Mouse (Mus musculus) liver, postnatal 0 days (tissue): Measurements from ENCODE around the gene Rap1b.

Source experiments
- CTCF ChIP-seq: sonication (generic); IDR thresholded peaks from 2 replicates; pipeline ENCODE4 v1.5.1; 2016; ENCODE audit warnings: antibody characterized with exemption, low read depth
- EP300 ChIP-seq: IDR thresholded peaks from 2 replicates; pipeline ENCODE4 v1.6.1; 2016; ENCODE audit warnings: antibody characterized with exemption, low read depth, mild to moderate bottlenecking

DNA sequence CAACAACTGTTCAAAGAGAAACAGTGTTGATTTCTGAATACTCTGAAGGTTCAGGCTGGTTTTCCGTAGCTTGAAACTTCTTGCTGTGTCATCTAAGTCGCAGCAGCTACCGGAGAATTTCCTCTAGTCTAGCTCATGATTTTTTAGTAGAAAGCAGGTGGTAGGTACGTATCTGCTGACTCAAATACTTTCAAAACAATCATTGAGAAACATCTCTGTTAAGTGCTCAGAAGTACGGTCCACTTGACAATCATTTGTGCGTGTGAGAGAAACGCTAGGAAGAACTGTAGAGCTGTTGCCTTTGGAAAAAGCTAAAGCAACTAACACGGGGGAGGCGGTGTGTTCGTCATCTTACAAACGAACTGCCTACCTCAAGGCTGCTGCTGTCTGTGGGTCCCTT is 14.0 kb upstream of the Rap1b start:
- TF ChIP-seq CTCF (no peak), EP300 (no peak)
